Mouse (Mus musculus): ENCODE results near the gene BC049715. TPM values are rescaled to one million over a fixed set of nuclear protein-coding genes. Genes with fewer than 3 reads are reported as not detected.

BC049715 gene
- polyA plus RNA-seq, 1 experiment from 2014 or later: 2.1 TPM

DNA sequence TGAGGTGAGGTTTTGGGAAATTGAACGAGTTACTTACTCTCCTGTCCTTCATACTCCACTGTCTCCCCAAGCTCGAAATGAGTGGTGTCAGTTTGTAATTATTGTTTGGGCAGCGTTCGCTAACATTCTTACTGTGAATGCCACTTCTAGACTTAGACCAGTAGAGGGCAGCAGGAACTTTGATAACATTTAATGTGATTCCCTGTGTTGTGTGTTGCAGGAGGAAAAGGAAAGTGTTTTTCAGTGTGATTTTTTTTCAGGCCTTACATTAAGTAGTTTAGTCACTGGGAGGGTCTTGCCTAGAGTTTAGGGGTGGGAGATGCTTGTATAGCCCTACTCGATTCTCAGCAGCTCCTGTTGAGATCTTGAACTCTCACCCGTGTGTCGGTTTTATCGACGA is 33.6 kb downstream of the BC049715 start:
- ATAC-seq (replicated peaks; ENCODE audit: insufficient number of reproducible peaks, low FRiP score, low TSS enrichment): no peak
- Histone ChIP-seq H3K9ac (ENCODE audit: low read depth, low read length) (no peak overlapping the region), H3K4me1 (ENCODE audit: control insufficient read depth, insufficient read depth, low read length) (peaks cover 35% of the 10 kb centered on the region)

GRCm38 (mm10) chr6:136865360-136865759 is 37.9 kb downstream of the BC049715 start:
- whole genome bisulfite sequencing (ENCODE audit: insufficient replicate concordance): 76% methylated on average over 5 of the region's 5 CpGs

More for the DNA sequence above, 33.6 kb downstream of the BC049715 start:
- no peaks in the 10 kb centered on the region for H3K27me3 ChIP-seq (ENCODE audit: control insufficient read depth, insufficient read depth, low read length)
- no peak overlapping the region for H3K4me2 ChIP-seq
- H3K4me3 ChIP-seq (ENCODE audit: low read depth, low read length): no peak overlapping the region
- H3K27ac ChIP-seq (ENCODE audit: low read depth, low read length): no peak overlapping the region
- no peaks in the 10 kb centered on the region for H3K36me3 ChIP-seq (ENCODE audit: control insufficient read depth, insufficient read depth, low read length)
- 43% methylated on average over 9 of the region's 9 CpGs for WGBS (ENCODE audit: insufficient replicate concordance)
- H3K9me3 ChIP-seq (replicated peaks; ENCODE audit: control insufficient read depth, low read length): no peaks in the 10 kb centered on the region

GRCm38 (mm10) chr6:136866150-136866549 is 38.7 kb downstream of the BC049715 start:
- no peak overlapping the region for H3K4me2 ChIP-seq
- WGBS (ENCODE audit: insufficient replicate concordance): 68% methylated on average over 4 of the region's 4 CpGs

More at GRCm38 (mm10) chr6:136865360-136865759, 37.9 kb downstream of the BC049715 start:
- no peak for ATAC-seq (replicated peaks; ENCODE audit: insufficient number of reproducible peaks, low FRiP score, low TSS enrichment)
- Histone ChIP-seq H3K9me3 (replicated peaks; ENCODE audit: control insufficient read depth, low read length) (no peaks in the 10 kb centered on the region), H3K4me3 (ENCODE audit: low read depth, low read length) (no peak overlapping the region), H3K9ac (ENCODE audit: low read depth, low read length) (no peak overlapping the region), H3K4me1 (ENCODE audit: control insufficient read depth, insufficient read depth, low read length) (peaks cover 4% of the 10 kb centered on the region; the same call in 1 of the 2 replicates), H3K27ac (ENCODE audit: low read depth, low read length) (no peak overlapping the region), H3K27me3 (ENCODE audit: control insufficient read depth, insufficient read depth, low read length) (no peaks in the 10 kb centered on the region), H3K36me3 (ENCODE audit: control insufficient read depth, insufficient read depth, low read length) (no peaks in the 10 kb centered on the region), H3K4me2 (no peak overlapping the region)

DNA sequence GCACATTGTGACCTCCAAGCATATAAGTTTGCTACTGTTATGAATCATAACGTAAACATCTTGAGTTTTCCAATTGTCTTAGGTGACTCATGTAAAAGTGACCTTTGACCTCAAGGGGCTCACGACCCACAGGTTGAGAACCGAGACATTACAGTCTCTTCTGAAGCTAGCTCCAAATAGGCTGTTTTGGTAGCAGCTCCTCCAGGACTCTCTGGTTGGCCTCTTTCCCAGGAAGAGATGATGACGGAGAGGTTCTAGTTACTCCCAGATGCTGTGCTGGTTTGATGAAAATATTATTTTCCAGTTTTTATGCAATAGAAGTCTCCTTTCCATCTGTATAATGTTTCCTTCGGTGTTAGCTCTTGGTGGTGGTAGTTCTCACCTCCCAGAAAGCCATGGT is 41.5 kb downstream of the BC049715 start:
- no peak overlapping the region for H3K27ac ChIP-seq (ENCODE audit: low read depth, low read length)
- ATAC-seq (replicated peaks; ENCODE audit: insufficient number of reproducible peaks, low FRiP score, low TSS enrichment): no peak
- H3K4me1 ChIP-seq (ENCODE audit: control insufficient read depth, insufficient read depth, low read length): no peaks in the 10 kb centered on the region
- H3K4me2 ChIP-seq: no peak overlapping the region
- no peaks in the 10 kb centered on the region for H3K27me3 ChIP-seq (ENCODE audit: control insufficient read depth, insufficient read depth, low read length)
- WGBS (ENCODE audit: insufficient replicate concordance): 78% methylated on average over 5 of the region's 5 CpGs
- no peaks in the 10 kb centered on the region for H3K9me3 ChIP-seq (replicated peaks; ENCODE audit: control insufficient read depth, low read length)
- no peak overlapping the region for H3K9ac ChIP-seq (ENCODE audit: low read depth, low read length)
- H3K4me3 ChIP-seq (ENCODE audit: low read depth, low read length): no peak overlapping the region
- H3K36me3 ChIP-seq (ENCODE audit: control insufficient read depth, insufficient read depth, low read length): no peaks in the 10 kb centered on the region

More at GRCm38 (mm10) chr6:136866150-136866549, 38.7 kb downstream of the BC049715 start:
- Histone ChIP-seq H3K4me1 (ENCODE audit: control insufficient read depth, insufficient read depth, low read length) (no peaks in the 10 kb centered on the region), H3K9me3 (replicated peaks; ENCODE audit: control insufficient read depth, low read length) (no peaks in the 10 kb centered on the region), H3K27me3 (ENCODE audit: control insufficient read depth, insufficient read depth, low read length) (no peaks in the 10 kb centered on the region), H3K4me3 (ENCODE audit: low read depth, low read length) (no peak overlapping the region), H3K9ac (ENCODE audit: low read depth, low read length) (no peak overlapping the region), H3K36me3 (ENCODE audit: control insufficient read depth, insufficient read depth, low read length) (no peaks in the 10 kb centered on the region), H3K27ac (ENCODE audit: low read depth, low read length) (no peak overlapping the region)
- ATAC-seq (replicated peaks; ENCODE audit: insufficient number of reproducible peaks, low FRiP score, low TSS enrichment): no peak

GRCm38 (mm10) chr6:136874599-136874998 is 47.2 kb downstream of the BC049715 start:
- no peak overlapping the region for H3K4me3 ChIP-seq (ENCODE audit: low read depth, low read length)
- H3K4me2 ChIP-seq: peak overlapping the region; percentile 20
- H3K36me3 ChIP-seq (ENCODE audit: control insufficient read depth, insufficient read depth, low read length): no peaks in the 10 kb centered on the region
- H3K4me1 ChIP-seq (ENCODE audit: control insufficient read depth, insufficient read depth, low read length): peaks cover 9% of the 10 kb centered on the region
- H3K9me3 ChIP-seq (replicated peaks; ENCODE audit: control insufficient read depth, low read length): no peaks in the 10 kb centered on the region
- H3K27me3 ChIP-seq (ENCODE audit: control insufficient read depth, insufficient read depth, low read length): no peaks in the 10 kb centered on the region
- no peak overlapping the region for H3K9ac ChIP-seq (ENCODE audit: low read depth, low read length)
- H3K27ac ChIP-seq (ENCODE audit: low read depth, low read length): no peak overlapping the region
- ATAC-seq (replicated peaks; ENCODE audit: insufficient number of reproducible peaks, low FRiP score, low TSS enrichment): no peak
- 43% methylated on average over 8 of the region's 8 CpGs for WGBS (ENCODE audit: insufficient replicate concordance)

DNA sequence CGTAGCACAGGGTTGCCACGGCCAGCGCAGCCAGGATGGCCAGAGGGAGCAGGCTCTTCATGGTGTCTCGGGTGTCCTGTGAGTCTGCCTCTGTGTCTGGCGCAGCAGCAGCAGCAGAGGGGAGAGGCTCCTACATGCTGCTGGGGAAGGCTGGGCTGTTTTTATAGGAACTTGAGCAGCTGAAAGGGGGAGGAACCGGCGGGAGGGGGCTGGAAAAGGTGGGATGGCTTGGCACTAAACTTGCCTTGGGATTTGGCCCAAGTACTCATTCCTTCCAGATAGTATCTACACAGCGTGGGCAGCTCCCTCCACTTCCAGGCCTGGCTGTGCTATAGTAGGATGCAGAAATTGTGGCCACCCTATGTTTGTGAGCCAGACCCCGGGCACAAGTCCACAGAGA is 48.2 kb downstream of the BC049715 start, which contains the start of gene Mgp:
TSS of gene Mgp (minus strand) at position 154 of the 400 bp plus-strand sequence.
- no peak within 1 kb of the TSS for H3K27ac ChIP-seq (ENCODE audit: low read depth, low read length)
- 0 out of 2 replicates have a peak, but pooled peaks have one; percentile 35 for ATAC-seq (replicated peaks; ENCODE audit: insufficient number of reproducible peaks, low FRiP score, low TSS enrichment)
- H3K27me3 ChIP-seq (ENCODE audit: control insufficient read depth, insufficient read depth, low read length): no peaks in the 10 kb centered on the region
- no peaks in the 10 kb centered on the region for H3K9me3 ChIP-seq (replicated peaks; ENCODE audit: control insufficient read depth, low read length)
- peak within 1 kb of the TSS; percentile 28 for H3K4me3 ChIP-seq (ENCODE audit: low read depth, low read length)
- peaks cover 9% of the 10 kb centered on the region for H3K4me1 ChIP-seq (ENCODE audit: control insufficient read depth, insufficient read depth, low read length)
- peak within 1 kb of the TSS; percentile 50 for H3K4me2 ChIP-seq
- WGBS (ENCODE audit: insufficient replicate concordance): 24% methylated on average over 9 of the region's 9 CpGs
- H3K36me3 ChIP-seq (ENCODE audit: control insufficient read depth, insufficient read depth, low read length): no peaks in the 10 kb centered on the region
- H3K9ac ChIP-seq (ENCODE audit: low read depth, low read length): peak within 1 kb of the TSS; percentile 64

DNA sequence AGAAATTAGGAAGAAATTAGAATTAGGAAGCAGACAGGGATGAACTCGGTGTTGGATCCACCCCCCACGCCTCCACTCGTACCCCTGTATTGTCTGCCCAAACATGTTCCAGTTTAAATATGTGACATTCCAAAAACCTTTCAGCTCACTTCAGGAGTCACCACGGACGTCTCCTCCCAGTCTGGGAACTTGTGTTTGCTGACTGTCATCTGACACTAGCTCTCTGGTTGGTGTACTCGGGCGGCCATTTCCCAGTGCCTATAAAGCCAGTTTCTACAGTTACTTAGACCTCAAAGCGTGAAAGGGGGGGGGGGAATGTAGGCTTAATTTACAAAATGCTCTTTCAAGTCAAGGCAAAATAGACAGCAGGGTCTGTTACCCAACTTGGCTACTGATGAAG is 54.3 kb downstream of the BC049715 start:
- H3K9me3 ChIP-seq (replicated peaks; ENCODE audit: control insufficient read depth, low read length): no peaks in the 10 kb centered on the region
- H3K9ac ChIP-seq (ENCODE audit: low read depth, low read length): no peak overlapping the region
- H3K36me3 ChIP-seq (ENCODE audit: control insufficient read depth, insufficient read depth, low read length): no peaks in the 10 kb centered on the region
- no peak for ATAC-seq (replicated peaks; ENCODE audit: insufficient number of reproducible peaks, low FRiP score, low TSS enrichment)
- no peaks in the 10 kb centered on the region for H3K27me3 ChIP-seq (ENCODE audit: control insufficient read depth, insufficient read depth, low read length)
- no peak overlapping the region for H3K4me3 ChIP-seq (ENCODE audit: low read depth, low read length)
- H3K4me1 ChIP-seq (ENCODE audit: control insufficient read depth, insufficient read depth, low read length): no peaks in the 10 kb centered on the region
- no peak overlapping the region for H3K27ac ChIP-seq (ENCODE audit: low read depth, low read length)
- 65% methylated on average over 8 of the region's 8 CpGs for WGBS (ENCODE audit: insufficient replicate concordance)
- H3K4me2 ChIP-seq: no peak overlapping the region

DNA sequence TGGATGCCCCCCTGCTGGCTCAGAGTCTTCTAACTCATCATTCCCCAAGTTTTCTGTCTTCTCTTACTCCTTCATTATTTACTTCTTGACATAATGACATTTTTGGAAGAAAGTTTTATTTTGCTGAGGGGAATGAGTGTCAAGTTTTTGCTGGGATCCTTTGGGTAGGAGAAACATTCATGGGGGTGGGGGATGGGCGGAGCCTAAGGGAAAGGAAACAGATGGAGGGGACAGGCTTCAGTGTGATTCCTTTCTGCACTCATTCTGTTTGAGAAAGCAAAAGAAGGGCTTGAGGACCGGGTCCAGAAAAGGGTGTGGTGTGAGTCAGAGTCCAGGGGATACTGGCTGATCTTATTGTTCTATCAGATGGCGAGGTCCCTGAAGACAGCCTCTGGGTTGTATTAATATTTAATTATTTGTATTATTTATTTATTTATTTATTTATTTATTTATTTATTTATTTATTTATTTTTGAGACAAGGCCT is 56.0 kb downstream of the BC049715 start:
- H3K36me3 ChIP-seq (ENCODE audit: control insufficient read depth, insufficient read depth, low read length): no peaks in the 10 kb centered on the region
- no peak overlapping the region for H3K27ac ChIP-seq (ENCODE audit: low read depth, low read length)
- no peak for ATAC-seq (replicated peaks; ENCODE audit: insufficient number of reproducible peaks, low FRiP score, low TSS enrichment)
- no peak overlapping the region for H3K4me2 ChIP-seq
- no peaks in the 10 kb centered on the region for H3K27me3 ChIP-seq (ENCODE audit: control insufficient read depth, insufficient read depth, low read length)
- H3K4me3 ChIP-seq (ENCODE audit: low read depth, low read length): no peak overlapping the region
- no peak overlapping the region for H3K9ac ChIP-seq (ENCODE audit: low read depth, low read length)
- H3K4me1 ChIP-seq (ENCODE audit: control insufficient read depth, insufficient read depth, low read length): no peaks in the 10 kb centered on the region
- WGBS (ENCODE audit: insufficient replicate concordance): 74% methylated on average over 3 of the region's 3 CpGs
- no peaks in the 10 kb centered on the region for H3K9me3 ChIP-seq (replicated peaks; ENCODE audit: control insufficient read depth, low read length)

- ATAC-seq (replicated peaks; ENCODE audit: insufficient number of reproducible peaks, low FRiP score, low TSS enrichment): no peak
- no peaks in the 10 kb centered on the region for H3K4me1 ChIP-seq (ENCODE audit: control insufficient read depth, insufficient read depth, low read length)
- no peaks in the 10 kb centered on the region for H3K27me3 ChIP-seq (ENCODE audit: control insufficient read depth, insufficient read depth, low read length)
- H3K4me2 ChIP-seq: no peak overlapping the region
- H3K9ac ChIP-seq (ENCODE audit: low read depth, low read length): no peak overlapping the region
- 90% methylated on average over 6 of the region's 6 CpGs for WGBS (ENCODE audit: insufficient replicate concordance)
- no peak overlapping the region for H3K4me3 ChIP-seq (ENCODE audit: low read depth, low read length)
- no peaks in the 10 kb centered on the region for H3K36me3 ChIP-seq (ENCODE audit: control insufficient read depth, insufficient read depth, low read length)
- no peaks in the 10 kb centered on the region for H3K9me3 ChIP-seq (replicated peaks; ENCODE audit: control insufficient read depth, low read length)
- H3K27ac ChIP-seq (ENCODE audit: low read depth, low read length): no peak overlapping the region
These were observed 56.5 kb downstream of the BC049715 start for GRCm38 (mm10) chr6:136883961-136884360.
